ENCODE assay signal across 15 mouse cellular contexts in genomic region chr1:86479099-86479825, GRCm38 (mm10). TPM values are rescaled to one million over a fixed set of nuclear protein-coding genes. Genes with fewer than 3 reads are reported as not detected.
DNase-seq lines count a peak whose midpoint lies in the region; ATAC-seq and TF ChIP-seq lines count a peak whose summit lies in the region.
"Had no signal": no experiment of that assay in that cellular context is flagged by ENCODE, and none has a peak within 500 bp of the region (broad histone marks: within the 10 kb centered on the region; RNA-seq: fewer than 3 reads in every experiment).

No protein-coding gene starts in this region.

- H3K27ac ChIP-seq in kidney, embryonic 14.5 days (ENCODE audit: low read depth, low read length): peak overlapping the region; percentile 20; the same call in 1 of the 2 replicates
- no peak overlapping the region for H3K27ac ChIP-seq in liver, adult 2 months (replicated peaks; ENCODE audit: insufficient read depth, low read depth, low read length)
- no peak overlapping the region for H3K27ac ChIP-seq in forebrain, embryonic 12.5 days
- H3K27ac ChIP-seq: macrophage had no signal

- ATAC-seq in kidney, embryonic 14.5 days (ENCODE audit: low FRiP score, low TSS enrichment): peak; percentile 74
- peak; percentile 96 for ATAC-seq in neutrophil, adult 5-6 weeks (ENCODE audit: extremely low read depth, insufficient number of reproducible peaks, low FRiP score, poor library complexity, severe bottlenecking)
- ATAC-seq in forebrain, embryonic 12.5 days (ENCODE audit: low FRiP score): no peak
- ATAC-seq: forebrain, embryonic 16.5 days had no signal

- peaks cover 9% of the 10 kb centered on the region for H3K4me1 ChIP-seq in kidney, embryonic 14.5 days (ENCODE audit: control insufficient read depth, insufficient read depth, low read length)
- H3K4me1 ChIP-seq in liver, adult 2 months (ENCODE audit: control insufficient read depth, insufficient read depth, low read length): peaks cover 2% of the 10 kb centered on the region
- peaks cover 7% of the 10 kb centered on the region for H3K4me1 ChIP-seq in forebrain, embryonic 12.5 days

- no peaks in the 10 kb centered on the region for H3K27me3 ChIP-seq in kidney, embryonic 14.5 days (ENCODE audit: control insufficient read depth, insufficient read depth, low read length)
- no peaks in the 10 kb centered on the region for H3K27me3 ChIP-seq in liver, adult 2 months (ENCODE audit: control insufficient read depth, insufficient read depth, low read length)
- H3K27me3 ChIP-seq in forebrain, embryonic 12.5 days: no peaks in the 10 kb centered on the region

- no peak for DNase-seq in kidney, adult 8-10 months
- DNase-seq in adipocyte (ENCODE audit: low spot score): peak; percentile 42
- peak; percentile 88 for DNase-seq in liver, adult 2 months (ENCODE audit: extremely low read depth, low read depth, low spot score)
- no peak for DNase-seq in cerebellum, adult 18-20 months
- DNase-seq in urinary bladder, adult 18-20 months (ENCODE audit: low spot score in 2 of 2): no peak
- DNase-seq: cerebellum, postnatal 14 days had no signal

- H3K4me3 ChIP-seq in kidney, embryonic 14.5 days (ENCODE audit: low read length): no peak overlapping the region
- H3K4me3 ChIP-seq in liver, adult 2 months (ENCODE audit: insufficient read depth, low read depth, low read length): no peak overlapping the region
- no peak overlapping the region for H3K4me3 ChIP-seq in forebrain, embryonic 12.5 days (replicated peaks)

- H3K4me2 ChIP-seq in kidney, embryonic 14.5 days (replicated peaks; ENCODE audit: low read depth, low read length): no peak overlapping the region
- no peak overlapping the region for H3K4me2 ChIP-seq in forebrain, embryonic 12.5 days

- TF ChIP-seq CTCF in liver, adult 2 months (IDR thresholded peaks at IDR 0.05; ENCODE audit: low read depth, low read length): no peak

- no peaks in the 10 kb centered on the region for H3K79me2 ChIP-seq in liver, adult 2 months (ENCODE audit: control insufficient read depth, insufficient read depth, low read length)

- TF ChIP-seq POLR2A in liver, adult 2 months (IDR thresholded peaks at IDR 0.05; ENCODE audit: extremely low read depth, insufficient read depth, low read length): no peak

- H3K9me3 ChIP-seq in kidney, embryonic 14.5 days (ENCODE audit: control insufficient read depth, low read length): no peaks in the 10 kb centered on the region
- no peaks in the 10 kb centered on the region for H3K9me3 ChIP-seq in forebrain, embryonic 12.5 days

- WGBS in kidney, embryonic 14.5 days: 55% methylated on average over 8 of the region's 8 CpGs
- 38% methylated on average over 8 of the region's 8 CpGs for WGBS in liver, adult 2 months
- WGBS in forebrain, embryonic 12.5 days: 90% methylated on average over 8 of the region's 8 CpGs

- no peaks in the 10 kb centered on the region for H3K36me3 ChIP-seq in kidney, embryonic 14.5 days (ENCODE audit: control insufficient read depth, insufficient read depth, low read length)
- no peaks in the 10 kb centered on the region for H3K36me3 ChIP-seq in liver, adult 2 months (ENCODE audit: control insufficient read depth, insufficient read depth, low read length)
- H3K36me3 ChIP-seq in forebrain, embryonic 12.5 days (replicated peaks): no peaks in the 10 kb centered on the region

- no peak overlapping the region for H3K9ac ChIP-seq in kidney, embryonic 14.5 days (ENCODE audit: low read depth, low read length)
- H3K9ac ChIP-seq in liver, adult 2 months (ENCODE audit: low read depth, low read length): no peak overlapping the region
- H3K9ac ChIP-seq in forebrain, embryonic 12.5 days: no peak overlapping the region

RNA-seq across cellular contexts. Expression of gene Ptma, which starts 47.3 kb away (rescaled TPM):
- polyA plus RNA-seq in kidney, embryonic 14.5 days (2014; fragmentation: Nextera tagmentation; extraction: Ambion mirVana): 3,750 and 4,450 TPM in 2 replicates
- total RNA-seq in liver, adult 2 months (2014; rRNA removed): 259 and 274 TPM in 2 replicates
- 214 and 240 TPM in 2 replicates for polyA plus RNA-seq in liver, adult 2 months (2012; rRNA removed)
- total RNA-seq in neutrophil, adult 5-6 weeks (2017): 1,253 and 1,399 TPM in 2 replicates
- polyA plus RNA-seq in forebrain, embryonic 12.5 days (2016; fragmentation: Nextera tagmentation; extraction: Ambion mirVana): 3,257 and 3,328 TPM in 2 replicates

RNA-seq across cellular contexts. Expression of gene Tex44, which starts 53.1 kb away (rescaled TPM):
- polyA plus RNA-seq in kidney, embryonic 14.5 days (2014; fragmentation: Nextera tagmentation; extraction: Ambion mirVana): not detected in 2 replicates
- not detected in 2 replicates for total RNA-seq in liver, adult 2 months (2014; rRNA removed)
- polyA plus RNA-seq in liver, adult 2 months (2012; rRNA removed): not detected in 2 replicates
- total RNA-seq in neutrophil, adult 5-6 weeks (2017): not detected in 2 replicates
- not detected in 2 replicates for polyA plus RNA-seq in forebrain, embryonic 12.5 days (2016; fragmentation: Nextera tagmentation; extraction: Ambion mirVana)
- total RNA-seq: adrenal gland, adult 18-20 months; heart, postnatal 25 days; layer of hippocampus, adult 18-20 months had no signal
- polyA plus RNA-seq: forebrain, embryonic 16.5 days; macrophage; neural tube, embryonic 14.5 days had no signal

RNA-seq across cellular contexts. Expression of gene Nmur1, which starts 53.2 kb away (rescaled TPM):
- polyA plus RNA-seq in kidney, embryonic 14.5 days (2014; fragmentation: Nextera tagmentation; extraction: Ambion mirVana): not detected in 2 replicates
- not detected in 2 replicates for total RNA-seq in liver, adult 2 months (2014; rRNA removed)
- not detected in 2 replicates for polyA plus RNA-seq in liver, adult 2 months (2012; rRNA removed)
- not detected in 2 replicates for total RNA-seq in neutrophil, adult 5-6 weeks (2017)
- not detected in 2 replicates for polyA plus RNA-seq in forebrain, embryonic 12.5 days (2016; fragmentation: Nextera tagmentation; extraction: Ambion mirVana)
- total RNA-seq: adrenal gland, adult 18-20 months; heart, postnatal 25 days; layer of hippocampus, adult 18-20 months had no signal
- polyA plus RNA-seq: forebrain, embryonic 16.5 days; macrophage; neural tube, embryonic 14.5 days had no signal

Comparison
In these comparisons a context has a peak if more than half of its experiments do, and no peak if none do; other contexts are left out.
1. DNase-seq: peak in adipocyte (single experiment) and liver, adult 2 months (single experiment); none in kidney, adult 8-10 months (0 of 2), cerebellum, adult 18-20 months (0 of 2) and urinary bladder, adult 18-20 months (0 of 2).
2. RNA of gene Ptma, which starts 47.3 kb away (polyA plus RNA-seq): 3,750 to 4,450 TPM in kidney, embryonic 14.5 days and 3,257 to 3,328 TPM in forebrain, embryonic 12.5 days; 214 to 240 TPM in liver, adult 2 months; every median in the first group is over 10 times any median in the second.